Mouse (Mus musculus): ENCODE data around the gene Tmem132a.

- no peak for TF ChIP-seq CTCF (IDR thresholded peaks at IDR 0.05; ENCODE audit: low read depth, low read length)
- no peak for TF ChIP-seq POLR2A (IDR thresholded peaks at IDR 0.05; ENCODE audit: insufficient read depth, low read length)
- no peak for TF ChIP-seq EP300 (IDR thresholded peaks at IDR 0.05; ENCODE audit: insufficient read depth, low read depth, low read length)
Measured at GRCm38 (mm10) chr19:10841721-10842626, 27.8 kb downstream of the Tmem132a start.

Data from ES-Bruce4 (cell line).